Mouse (Mus musculus): ENCODE results near the gene Lmx1b.

DNA sequence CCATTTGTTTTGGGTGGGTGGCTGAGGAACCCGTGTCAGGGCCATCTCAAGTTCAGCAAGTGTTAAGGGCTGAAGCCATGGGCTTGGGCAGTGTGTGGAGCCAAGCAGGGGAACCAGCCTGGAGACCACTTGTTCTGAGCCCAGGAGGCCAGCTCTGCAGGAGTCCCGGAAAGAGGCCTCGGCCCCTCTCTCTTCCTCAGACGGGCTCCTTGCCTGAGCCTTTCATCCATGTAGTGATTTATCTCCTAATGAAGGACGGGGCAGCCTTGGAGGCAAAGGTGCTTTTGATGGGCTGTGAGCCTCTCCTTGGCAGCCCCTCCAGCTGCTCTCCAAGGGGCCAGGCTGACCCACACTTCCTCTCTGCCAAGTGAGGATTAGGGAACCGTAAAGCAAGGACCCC is 42.8 kb upstream of the Lmx1b start:
- TF ChIP-seq EP300 (IDR thresholded peaks at IDR 0.05) (no peak), CTCF (IDR thresholded peaks at IDR 0.05) (no peak)
